In the genomic region with DNA sequence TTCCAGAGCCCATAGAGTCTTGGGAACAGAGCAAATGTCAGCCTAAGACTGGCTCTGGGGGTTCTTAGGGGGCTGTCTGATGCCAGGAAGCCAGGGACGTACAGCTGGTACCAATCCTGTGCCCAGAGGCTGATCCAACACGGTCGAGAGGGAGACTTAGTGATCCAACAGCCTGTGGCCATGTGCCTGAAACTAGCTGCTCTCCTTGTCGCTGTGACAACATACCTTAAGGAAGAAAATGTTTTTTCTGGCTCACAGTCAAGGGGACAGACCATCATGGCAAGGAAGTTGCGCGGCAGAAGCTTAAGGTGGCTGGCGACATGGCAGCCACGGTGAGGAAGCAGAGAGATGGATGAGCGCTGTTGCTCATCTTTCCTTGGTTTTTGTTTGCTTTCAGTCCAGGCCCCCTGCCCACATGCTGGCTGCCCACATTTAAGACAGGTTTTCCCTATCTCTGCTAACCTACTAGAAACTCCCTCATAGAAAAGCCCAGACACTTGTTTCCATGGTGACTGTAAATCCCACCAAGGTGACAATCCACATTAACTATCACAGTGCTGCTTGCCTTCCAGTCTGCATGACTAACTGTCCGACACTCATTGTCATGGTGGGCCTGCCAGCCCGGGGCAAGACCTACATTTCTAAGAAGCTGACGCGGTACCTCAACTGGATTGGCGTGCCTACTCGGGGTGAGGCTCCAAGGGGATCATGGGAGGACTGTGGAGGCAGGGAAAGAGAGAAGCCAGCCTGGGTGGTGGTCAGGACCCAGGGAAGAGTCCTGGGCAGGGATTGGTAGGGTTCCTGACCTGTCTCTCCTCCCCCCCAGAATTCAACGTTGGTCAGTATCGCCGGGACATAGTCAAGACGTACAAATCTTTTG, we compare ENCODE assay signal across 1 mouse cellular context.
TF ChIP-seq lines count a peak whose summit lies in the region.

No protein-coding gene starts in this region.

TF ChIP-seq in MEL, 35 proteins besides CTCF, POLR2A, EP300 and RAD21:
- 0 out of 2 replicates have a peak, but pooled peaks have one; percentile 32 for TF ChIP-seq NELFE (IDR thresholded peaks at IDR 0.05; ENCODE audit: low read depth, low read length)
- TF ChIP-seq ETS1 (IDR thresholded peaks at IDR 0.05; ENCODE audit: low read depth, low read length): no peak
